Mouse (Mus musculus) common myeloid progenitor, adult 5-6 weeks (primary cell): Measurements from ENCODE around the gene Catsperz. TPM values are rescaled to one million over a fixed set of nuclear protein-coding genes. Genes with fewer than 3 reads are reported as not detected.
"Not testable (repeated sequence)": the region's sequence is repeated elsewhere in the genome, so short reads cannot be mapped to it uniquely, and the experiment has no call there.

Experiments used
- ATAC-seq: replicated peaks from 2 replicates; pipeline ENCODE4 v1.8.0; 2016; ENCODE audit warnings: low read depth, mild to moderate bottlenecking, moderate TSS enrichment, inconsistent platforms; ENCODE audit not compliant: poor library complexity, severe bottlenecking
- total RNA-seq: library from RNA; stranded (forward); fragments of 200-1000, 187-1606 nt; gene quantifications from 2 replicates; pipeline ENCODE4 v1.2.3, GENCODE M21; 2017

Gene Catsperz
- total RNA-seq, 1 experiment from 2014 or later, result not detected

DNA sequence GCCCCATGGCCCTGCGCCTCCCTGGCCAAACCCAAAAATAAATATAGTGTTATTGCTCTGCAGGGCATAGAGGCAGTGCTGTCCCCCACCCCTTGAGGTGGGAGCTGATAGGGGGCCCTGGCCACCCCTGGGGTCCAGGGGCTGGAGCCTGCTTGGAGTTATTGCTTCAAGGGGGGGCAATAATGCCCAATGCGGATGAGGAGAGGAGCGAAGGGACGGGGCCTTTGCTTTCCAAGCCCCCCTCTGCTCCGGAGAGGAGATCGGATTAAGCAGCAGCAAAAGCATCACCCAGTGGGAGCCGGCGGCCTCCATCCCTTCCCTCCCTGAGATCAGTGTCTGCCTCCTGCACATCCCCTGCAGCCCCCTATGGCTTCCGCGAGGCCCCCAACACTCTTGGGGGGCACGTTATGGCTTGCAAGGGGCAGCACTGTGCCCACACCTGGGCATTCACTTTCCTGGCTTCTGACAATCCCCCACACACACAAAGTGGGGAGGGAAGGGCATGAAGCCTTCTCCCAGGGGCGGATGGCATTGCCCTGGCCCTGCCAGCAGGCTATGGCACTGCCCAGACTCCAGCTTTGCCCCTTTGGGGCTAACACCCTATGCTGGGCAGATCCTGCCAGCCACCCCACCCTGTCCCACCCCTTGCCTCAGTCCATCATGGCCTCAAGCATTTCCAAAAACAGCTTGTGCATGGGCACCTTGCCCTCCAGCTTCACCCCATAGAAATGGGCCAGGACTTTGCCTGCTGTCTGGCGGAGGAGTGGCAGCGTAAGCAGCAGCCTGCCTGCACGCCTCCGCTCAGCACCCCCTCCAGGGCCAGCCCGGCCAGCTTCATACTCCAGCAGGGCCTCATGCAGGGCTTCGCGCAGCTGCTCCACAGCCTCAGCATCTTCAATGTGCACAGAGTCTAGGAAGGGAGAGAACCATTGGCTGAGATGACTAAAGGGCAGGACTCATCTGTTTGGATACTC lies 13.8 kb downstream of the Catsperz start:
- no peak for ATAC-seq

DNA sequence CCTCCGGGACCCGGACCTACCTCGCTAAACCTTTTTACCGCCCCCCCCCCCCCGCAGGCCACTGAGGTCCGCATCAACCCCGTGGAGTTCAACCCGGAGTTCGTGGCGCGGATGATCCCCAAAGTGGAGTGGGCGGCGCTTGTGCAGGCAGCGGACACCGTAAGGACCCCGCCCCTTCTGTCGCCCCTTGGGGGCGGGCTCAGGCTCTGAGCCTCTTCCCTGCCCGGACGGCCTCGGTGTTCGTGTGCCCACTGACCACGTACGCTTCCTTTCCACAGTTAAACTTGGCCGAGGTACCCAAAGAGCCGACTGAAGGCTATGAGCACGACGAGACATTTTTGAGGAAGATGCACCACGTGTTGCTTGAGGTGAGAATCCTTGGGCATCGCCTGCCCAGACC lies 14.9 kb downstream of the Catsperz start:
- ATAC-seq, result peak; percentile 56

DNA sequence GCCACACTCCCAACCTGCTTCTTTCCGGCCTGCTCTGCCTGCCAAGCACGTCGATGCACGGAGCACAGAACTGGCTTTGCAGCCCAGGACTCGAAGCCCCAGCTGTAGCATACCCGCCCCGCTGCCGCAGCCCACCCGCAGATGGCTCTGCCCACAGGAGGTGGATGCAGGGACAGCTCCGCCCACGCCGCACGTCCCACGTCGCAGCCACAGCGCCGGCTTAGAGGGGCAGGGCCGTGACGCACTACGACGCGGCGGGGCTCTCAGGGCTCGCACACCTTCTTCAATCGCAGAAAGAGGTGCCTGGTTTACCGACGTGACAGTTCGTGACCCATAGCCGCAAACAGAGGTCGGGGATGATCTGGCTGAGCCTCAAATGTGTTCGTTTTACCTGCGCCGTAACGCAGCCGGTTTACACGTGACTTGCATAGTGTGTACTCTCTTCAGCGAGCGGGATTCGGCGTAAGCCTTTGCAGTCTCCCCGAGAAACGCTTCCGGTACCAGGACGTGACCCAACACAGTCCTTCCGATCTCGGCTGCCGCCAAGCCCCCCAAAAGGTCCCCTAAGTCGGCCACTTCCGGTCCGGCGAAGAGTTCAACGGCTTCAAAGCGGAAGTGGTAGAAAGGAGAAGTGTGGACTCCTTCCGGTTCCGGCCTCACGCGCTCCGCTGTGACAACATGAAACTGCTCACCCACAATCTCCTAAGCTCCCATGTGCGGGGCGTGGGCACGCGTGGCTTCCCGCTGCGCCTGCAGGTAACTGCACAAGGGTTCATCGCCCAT lies 15.5 kb downstream of the Catsperz start, which contains the start of the genes Trmt112 and Prdx5:
Gene Trmt112 (plus strand): TSS at position 192 of the 783 bp plus-strand sequence.
Gene Prdx5 (minus strand): TSS at position 600 of the 783 bp plus-strand sequence.
- ATAC-seq, result peak; percentile 79

DNA sequence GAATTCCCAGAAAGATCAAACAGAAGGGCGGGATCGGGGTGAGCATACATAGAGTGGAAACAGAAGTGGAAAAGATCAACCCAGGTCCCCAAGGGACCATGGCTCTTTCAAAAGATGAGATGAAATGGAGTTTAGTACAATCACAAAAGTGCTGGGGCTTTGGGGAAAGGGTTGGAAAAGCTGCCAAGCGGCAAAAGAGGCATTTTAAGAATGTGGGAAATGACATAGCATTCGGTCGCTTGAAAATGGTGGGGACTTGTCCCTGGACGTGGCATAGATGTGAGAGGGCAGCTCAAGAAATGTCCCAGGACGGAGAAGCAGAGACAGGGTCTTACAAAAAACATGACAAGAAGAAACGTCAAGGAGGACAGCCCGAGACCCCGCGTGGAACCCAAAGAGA lies 16.2 kb downstream of the Catsperz start:
- ATAC-seq, result no peak

DNA sequence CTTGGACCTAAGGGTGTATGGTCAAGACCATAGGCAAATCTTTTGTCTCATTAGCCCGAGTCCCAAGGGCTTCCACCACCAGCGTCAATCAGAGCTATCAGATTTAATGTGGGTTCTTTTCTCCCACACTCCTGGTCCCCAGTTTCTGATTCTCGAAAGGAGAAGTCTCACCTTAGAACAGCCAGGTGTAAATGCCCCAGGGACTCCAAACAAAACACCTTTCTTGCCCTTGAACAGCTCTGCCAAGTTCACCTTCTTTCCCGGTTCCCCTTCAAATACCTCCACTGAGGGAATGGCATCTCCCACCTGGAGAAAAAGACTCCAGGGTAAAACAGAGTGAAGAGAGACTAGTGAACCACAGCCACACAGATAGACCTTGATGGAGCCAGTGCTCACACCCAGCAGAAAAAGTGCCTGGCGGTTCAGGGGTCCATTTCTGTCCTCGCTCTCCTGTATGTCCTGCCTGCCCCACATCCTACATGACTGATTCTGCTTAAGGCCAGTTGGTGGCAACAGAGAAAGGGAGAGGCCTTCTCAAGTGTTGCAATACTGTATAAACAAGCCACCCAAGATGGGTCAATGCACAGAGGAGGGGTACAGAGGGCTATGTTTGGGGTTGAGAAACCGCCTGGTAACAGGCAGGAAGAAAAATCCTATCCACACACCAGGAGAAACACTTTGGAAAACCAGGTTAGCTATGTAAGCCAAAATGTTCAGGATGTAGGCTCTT lies 17.2 kb downstream of the Catsperz start:
- no peak for ATAC-seq

DNA sequence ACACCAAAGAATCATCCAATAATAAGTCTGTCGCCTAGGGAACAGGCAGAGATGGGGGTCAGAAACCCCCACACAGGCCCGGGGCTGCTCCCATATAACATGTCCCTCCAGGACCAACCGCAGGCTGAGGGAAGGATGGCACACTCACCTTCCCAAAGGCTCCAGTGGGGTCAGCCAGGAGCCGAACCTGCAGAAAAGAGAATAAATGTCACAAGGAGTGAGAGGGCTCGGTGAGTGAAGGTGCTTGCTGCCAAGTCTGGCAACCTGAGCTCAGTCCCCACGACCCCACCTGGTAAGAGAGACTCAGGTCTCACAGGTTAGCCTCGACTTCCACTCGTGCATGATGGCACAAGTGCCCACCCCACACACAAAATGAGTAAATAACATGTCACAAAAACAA lies 18.1 kb downstream of the Catsperz start:
- ATAC-seq, result no peak

DNA sequence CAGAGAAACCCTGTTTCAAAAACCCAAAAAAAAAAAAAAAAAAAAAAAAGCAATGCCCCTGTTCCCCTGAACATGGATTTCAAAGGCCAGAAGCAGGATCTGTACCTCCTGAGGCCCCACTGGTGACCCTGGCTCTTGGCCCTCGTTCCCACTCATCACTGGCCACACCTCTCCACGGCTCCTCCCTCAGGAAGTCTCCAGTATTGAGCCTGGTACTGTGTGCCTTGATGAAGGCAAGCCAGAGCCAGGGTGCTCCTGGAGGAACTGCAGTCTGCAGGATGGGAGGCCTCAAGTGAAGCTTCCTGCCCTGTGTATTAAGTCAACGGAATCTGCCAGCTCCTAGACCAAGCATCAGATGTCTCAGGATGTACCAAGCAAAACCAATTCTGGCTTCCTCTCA lies 19.0 kb downstream of the Catsperz start:
- ATAC-seq, result no peak

DNA sequence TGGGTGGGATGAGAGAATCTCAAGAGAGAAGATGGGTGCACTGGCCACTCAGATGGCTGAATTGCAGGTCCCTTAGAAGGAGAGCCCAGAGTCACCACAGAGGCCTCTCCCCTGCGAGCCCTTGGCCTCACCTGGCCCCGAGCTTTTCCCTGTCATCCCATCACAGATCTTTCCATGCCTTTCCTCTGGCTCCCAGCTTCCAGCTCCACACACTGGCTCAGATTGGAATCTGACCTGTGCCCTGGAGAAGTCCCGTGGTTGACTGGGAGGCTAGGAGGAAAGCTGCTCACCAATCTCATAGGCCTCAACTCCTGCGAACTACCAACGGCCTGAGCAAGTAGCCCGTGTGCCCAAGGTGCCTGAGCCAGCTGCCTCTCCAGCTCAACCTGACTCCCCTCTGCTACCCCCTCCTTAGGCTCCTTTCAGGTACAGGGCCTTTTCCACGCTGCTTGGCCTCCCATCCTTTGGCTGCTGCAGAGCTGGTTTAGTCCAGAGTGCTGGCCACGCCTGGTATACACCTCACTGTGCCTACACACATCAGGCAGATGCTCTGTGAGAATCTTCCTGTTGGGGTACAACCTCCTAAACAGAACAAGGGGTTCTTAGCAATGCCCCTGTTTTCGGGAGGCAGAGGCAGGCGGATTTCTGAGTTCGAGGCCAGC lies 19.6 kb downstream of the Catsperz start:
- ATAC-seq, result no peak

DNA sequence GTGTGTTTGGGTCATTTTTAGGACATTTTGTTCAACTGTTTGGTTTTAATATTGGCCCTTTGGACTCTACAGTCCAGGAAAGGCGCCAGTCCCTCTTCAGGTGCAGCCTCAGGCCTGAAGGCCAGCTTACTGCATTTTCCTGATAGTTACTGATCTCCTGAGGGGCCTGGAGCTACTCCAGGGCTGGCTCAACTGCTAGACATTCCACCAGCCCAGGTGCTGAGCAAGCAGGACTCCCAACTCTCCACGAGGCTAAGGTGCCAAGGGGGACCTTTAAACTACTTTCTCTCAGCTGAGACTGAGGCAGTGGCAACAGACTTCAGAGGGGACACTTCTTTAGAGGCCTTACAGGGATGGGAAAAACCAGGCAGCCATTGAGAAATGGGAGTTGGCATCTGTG lies 20.3 kb downstream of the Catsperz start:
- ATAC-seq, result no peak

DNA sequence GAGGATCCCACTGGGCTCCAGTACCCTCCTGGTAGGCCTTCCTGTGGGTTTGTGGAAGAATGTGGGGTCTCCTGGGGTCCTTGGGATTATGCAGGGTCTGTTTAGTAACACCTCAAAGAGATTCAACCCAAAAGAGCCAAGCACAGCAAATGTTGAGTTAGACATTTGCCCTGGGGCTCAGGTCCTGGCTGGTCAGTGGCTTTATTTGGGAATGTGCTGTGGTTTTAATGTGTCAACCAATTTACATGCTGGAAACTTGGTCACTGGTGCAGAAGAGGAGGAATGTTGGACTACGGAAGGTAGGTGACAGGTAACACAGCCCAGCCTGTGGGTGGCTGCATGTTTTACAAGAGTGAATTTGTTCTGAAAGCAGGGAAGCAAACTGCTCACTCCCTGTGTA lies 22.1 kb downstream of the Catsperz start:
- ATAC-seq, result no peak

DNA sequence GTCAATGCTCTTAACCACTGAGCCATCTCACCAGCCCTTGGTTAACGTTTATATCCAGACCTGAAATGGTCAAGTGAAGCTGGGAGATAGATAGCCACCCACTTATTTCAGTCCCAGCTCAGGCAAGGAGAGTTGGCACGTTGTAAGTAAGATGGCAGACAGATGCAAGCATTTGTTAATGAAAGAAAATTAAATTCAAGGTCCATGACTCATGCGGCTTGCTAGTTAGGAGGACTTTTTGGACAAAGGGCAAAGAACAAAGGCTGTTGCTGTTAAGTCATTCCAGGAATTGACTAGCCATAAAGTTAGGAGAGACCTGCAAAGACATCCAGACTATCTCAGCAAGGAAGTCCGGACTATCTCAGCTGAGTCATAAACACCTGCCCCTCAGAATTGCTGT lies 25.5 kb downstream of the Catsperz start:
- no peak for ATAC-seq

DNA sequence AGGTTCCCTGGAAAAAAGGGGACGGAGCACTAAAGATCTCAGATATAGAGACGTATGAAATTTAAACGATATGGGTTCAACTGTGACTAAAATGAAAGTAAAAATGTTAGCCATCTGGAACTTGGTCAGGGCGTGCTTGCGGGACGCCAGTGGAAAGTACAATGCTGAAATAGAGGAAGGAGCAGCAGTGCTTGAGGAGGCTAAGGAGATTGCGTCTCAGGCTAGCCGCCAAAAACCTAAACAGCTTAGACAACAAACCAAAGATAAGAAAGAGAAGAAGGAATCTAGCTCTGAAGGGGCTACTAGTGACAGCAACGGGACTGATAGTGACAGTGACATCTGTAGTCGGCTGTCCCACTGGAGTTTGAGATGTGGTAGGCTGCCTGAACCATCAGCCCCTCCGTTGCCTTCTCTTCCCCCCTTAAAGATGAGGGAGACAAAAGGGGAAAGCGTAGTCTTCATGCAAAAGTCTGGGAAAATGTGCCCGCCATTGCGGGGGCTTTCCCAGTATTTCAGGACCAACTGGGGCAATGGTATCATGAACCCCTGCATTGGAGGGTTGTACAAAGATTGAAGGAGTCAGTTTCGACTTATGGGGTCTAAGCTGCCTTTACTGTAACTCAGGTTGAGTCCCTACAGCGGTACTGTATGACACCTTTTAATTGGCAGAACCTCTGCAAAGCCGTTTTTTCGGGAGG lies 29.4 kb downstream of the Catsperz start:
- ATAC-seq, result not testable (repeated sequence)

DNA sequence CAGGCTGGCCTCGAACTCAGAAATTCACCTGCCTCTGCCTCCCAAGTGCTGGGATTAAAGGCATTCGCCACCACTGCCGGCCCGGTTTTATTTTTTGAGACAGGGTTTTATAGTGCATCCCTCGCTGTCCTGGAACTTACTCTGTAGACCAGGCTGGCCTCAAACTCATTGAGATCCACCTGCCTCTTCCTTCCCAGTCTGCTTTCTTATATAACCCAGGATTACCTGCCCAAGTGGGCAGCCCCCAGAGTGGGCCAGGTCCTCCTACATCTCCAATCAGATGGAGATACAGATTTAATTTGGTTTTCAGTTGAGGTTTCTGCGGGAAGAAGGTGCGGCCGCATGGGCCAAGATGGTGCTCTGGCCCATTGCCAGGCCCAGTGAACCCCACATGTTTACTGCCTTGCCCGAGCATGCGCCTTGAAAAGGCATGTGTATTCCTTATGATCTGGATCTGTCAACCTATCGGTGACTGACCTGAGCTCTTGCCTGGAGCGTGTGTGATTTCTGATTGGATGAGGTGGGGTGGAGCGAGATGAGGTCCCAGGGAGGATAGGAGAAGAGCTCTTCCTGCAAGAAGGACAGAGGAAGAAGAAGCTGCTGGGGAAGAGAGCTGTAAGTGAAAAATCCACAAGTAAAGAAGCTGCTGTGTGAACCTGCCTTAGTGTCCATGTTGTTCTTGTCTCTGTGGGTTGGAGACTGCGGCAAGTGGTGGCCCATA lies 31.3 kb downstream of the Catsperz start:
- no peak for ATAC-seq

DNA sequence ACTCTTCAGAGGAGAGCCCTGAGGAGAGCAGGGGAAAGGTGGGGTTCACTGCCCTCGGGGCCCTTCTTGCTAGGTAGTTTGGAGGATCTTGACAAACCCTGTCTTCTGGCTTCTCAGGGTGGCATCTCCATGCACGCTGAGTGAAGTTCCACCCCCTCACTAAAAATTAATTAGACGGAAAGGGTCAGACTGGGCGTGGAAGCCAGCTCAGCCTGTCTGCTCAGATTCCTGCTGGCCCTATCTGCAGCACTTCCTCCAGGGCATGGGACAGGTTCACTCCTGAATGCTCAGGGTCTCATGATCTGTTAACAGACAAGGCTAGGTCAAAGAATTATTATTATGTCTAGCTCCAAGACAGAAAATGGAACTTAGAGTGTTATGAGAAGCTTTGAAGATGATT lies 32.7 kb downstream of the Catsperz start:
- ATAC-seq, result no peak

DNA sequence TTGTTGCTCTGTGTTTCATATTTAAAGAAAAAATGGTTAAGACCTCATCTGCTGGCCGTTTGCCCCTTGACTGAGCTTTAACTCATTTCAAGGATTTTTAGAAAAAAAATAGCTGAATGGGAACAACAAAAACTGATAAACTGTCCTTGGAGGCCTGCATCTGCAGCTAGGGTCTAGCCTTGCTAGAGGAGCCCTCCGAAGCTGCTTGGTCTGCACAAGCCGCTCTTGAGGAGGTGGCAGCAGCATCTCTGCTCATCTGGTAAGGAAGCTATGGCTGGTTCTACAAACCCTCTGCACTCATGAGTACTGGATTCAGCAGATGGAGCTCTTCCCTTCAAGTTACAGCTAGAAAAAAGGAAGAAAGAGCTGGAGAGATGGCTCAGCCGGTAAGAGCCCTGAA lies 47.2 kb downstream of the Catsperz start:
- ATAC-seq, result no peak

DNA sequence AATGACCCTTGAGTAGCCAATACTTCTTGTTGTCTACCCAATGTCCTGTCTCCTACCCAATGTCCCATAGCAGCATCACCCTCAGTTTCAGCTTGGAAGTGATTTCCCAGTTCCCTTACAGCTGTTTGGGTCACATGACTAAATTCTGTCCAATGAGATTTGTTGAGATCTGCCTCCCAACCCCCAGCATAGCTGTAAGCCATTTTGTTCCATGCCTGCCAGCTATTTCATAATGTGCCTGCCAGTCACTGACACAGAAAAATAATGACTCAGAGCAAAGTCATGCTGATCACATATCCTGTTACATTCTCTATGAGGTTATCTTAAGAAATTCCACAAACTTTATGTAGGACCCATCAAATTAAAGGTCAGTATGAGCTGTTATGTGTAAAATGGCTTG lies 48.4 kb downstream of the Catsperz start:
- ATAC-seq, result no peak

DNA sequence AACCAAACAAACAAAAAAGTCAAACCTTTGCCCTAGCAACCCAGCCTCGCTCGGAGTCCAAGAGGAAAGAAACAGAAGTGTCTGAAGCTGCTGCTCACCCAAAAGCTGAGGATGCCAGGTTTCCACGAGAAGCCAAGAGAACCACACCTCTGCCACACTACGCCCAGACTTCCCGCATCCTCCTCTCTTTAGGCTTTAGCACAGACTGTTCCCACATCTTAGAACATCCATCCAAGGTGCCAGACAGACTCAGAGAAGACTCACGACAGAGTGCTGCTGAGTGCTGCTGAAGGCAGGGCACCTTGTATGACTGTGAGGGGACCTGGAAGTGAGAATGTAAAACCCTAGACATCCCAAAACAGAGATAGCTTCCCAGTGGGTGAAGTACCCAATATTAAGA lies 49.3 kb downstream of the Catsperz start:
- no peak for ATAC-seq

DNA sequence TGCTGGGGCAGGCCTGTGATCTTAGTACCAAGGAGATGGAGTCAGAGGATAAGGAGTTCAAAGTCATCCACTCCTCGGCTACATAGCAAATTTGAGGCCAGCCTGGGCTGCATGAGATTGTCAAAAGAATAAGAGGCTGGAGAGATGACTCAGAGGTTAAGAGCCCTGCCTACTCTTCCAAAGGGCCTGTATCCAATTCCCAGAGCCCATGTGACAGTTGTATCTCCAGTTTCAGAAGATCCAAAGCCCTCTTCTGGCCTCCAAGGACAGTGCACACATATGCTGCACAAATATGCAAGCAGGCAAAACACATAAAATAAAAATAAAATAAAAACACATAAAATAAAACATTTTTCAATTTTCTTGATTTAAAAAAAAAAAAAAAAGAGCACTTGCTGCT lies 50.9 kb downstream of the Catsperz start:
- ATAC-seq, result no peak

DNA sequence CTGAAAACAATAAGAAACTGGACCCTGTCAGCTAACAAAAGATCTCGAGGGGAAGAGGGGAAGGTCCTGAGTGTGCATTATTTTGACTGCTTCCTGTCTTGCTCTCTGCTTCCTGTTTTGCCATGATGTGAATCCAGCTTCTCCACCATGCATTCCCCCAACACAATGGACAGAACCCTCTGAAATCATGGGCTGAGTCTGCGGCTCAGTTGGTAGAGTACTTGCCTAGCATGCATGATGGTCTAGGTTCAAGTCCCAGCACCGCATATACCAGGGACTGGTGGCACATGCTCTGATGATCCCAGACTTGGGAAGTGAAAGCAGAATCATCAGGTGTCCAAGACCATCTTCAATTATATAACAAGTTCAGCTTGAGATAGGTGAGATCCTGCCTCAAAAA lies 52.5 kb downstream of the Catsperz start:
- ATAC-seq, result no peak
